Mouse (Mus musculus) 416B (cell line): ENCODE measurements around the gene Dcxr.
"Not testable (repeated sequence)": the region's sequence is repeated elsewhere in the genome, so short reads cannot be mapped to it uniquely, and the experiment has no call there.

Source experiments
- DNase-seq: peaks from one replicate; pipeline ENCODE4 v3.0.0; 2011; ENCODE audit warnings: low read depth

Dcxr gene

DNA sequence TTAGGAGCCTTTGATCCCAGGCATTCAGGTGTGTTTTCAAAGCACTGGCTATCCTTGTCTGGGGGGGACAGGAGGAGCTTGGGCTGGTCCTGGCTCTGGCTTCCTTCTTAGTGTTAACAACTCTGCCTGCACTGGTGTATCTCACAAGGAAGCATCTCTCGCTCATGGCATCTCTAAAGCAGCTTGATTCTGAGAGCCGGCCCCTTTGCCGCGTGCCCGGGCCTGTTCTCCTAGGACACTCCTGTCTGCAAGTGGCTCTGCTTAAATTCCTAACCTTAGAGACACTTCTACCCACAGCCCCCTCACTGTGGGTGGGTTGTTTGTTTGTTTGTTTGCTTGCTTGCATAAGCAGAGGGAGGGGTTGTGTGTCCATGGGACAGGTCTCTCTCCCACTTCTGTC, 19.1 kb downstream of the Dcxr start:
- DNase-seq, result no peak

DNA sequence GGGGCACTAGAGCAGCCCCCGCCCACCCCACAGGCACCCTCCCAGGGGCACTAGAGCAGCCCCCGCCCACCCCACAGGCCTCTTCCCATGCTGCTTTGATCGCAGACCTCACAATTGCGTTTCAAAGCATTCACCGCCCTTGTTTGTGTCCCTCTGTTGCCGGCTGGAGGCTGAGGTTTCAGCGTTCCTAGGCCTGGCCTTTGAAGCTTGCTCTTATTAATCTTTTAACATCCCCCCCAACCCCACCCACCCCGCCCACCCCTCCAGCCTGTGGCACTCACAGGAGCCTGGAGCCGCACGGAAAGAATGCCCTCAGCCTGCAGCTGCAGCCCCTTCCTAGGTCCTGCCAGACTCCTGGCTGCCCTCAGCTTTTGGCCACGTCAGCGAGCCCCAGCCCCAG, 19.9 kb downstream of the Dcxr start:
- DNase-seq, result no peak

DNA sequence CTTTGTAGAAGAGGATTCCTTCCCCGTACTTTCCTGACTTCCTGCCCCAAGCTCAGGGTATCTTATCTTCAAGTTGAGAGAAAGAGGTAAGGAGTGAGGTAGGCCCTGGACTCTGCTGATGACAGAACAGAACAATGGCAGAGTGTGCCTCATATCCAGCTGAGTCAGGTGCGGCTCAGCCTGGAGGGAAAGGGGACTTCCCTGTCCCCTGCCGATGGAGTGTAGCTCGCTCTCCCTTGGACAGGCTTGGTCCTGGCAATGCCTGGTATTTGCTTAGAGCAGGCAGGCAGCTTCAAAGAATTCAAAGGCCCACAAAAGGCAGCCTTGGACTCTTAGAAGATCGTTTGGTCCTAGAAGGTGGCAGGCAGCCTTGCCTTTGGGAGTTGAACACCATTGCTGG, 21.0 kb downstream of the Dcxr start:
- DNase-seq, result no peak

DNA sequence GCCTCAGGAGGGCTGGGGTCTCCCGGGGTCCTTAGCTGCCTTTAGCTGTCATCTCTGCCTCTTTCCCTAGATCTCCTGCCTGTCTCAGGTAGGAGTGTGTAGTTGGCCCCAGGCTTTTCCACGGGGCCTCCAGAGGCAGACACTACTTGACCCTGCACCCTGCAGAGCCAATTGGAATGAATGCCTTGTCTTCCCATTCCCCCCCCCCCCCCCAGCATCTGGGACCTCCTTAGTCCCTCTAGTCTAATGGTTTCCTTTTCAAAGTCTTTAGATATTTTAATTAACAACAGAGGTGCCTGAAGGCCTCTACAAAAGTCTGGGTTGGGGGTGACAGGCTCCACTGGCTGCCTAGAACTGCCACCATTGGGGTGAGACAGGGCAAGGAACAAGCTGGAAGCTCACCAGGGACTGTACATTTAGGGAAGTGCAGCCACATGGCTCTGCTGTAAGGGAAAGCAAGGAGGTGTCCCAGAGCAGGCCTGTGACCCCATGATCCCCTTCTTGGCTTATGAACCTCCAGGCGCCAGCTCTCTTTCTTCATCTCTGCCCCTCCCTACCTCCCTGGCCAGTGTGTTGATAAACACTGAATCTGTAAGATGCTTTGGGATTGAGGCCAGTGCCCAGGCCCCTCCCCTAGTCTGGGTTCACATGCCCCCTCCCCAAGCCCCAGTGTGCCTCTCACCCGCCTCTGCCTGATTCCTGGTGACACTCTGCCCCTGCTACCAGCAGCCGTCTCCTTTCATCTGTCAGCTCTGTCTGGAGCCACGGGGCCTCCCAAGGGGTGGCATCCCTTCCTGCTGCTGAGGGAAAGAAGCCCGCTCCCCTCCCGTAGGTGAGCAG, 22.4 kb downstream of the Dcxr start:
- DNase-seq, result no peak

DNA sequence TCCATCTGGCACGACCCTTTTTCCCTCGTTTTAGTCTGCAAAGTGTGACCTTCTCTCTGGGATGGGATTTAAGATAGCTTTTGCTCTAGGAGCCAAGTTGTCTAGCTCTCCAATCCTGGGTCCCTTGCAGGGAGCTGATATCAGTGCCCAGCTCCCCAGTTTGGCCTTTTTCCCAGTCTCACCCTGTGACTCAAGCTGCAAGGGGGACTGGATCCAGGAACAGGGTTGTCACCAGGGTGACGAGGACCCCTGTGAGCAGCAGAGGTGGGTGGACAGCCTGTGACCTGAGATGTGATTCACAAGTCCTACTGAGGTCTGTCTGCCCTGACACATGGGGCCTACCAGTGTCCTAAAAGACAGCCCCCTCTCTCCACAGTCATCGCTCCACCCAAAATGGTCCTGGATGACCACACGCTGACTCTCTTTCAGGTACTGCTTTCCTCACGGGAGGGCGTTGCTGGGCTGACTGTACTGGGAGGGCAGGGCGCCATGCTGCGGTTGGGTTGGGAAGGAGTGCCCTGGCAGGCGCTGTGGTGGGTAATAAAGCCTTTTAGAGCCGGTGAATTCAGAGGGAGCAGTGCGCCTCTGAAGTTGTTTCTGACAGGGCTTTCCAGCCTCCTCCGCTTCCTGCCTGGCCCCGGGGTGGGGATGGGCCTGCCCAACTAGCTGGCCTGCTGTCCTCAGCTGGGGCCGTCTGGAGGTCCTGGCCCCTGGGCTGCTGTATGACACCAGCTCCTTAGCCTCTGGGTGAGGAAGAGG, 23.2 kb downstream of the Dcxr start:
- no peak for DNase-seq

DNA sequence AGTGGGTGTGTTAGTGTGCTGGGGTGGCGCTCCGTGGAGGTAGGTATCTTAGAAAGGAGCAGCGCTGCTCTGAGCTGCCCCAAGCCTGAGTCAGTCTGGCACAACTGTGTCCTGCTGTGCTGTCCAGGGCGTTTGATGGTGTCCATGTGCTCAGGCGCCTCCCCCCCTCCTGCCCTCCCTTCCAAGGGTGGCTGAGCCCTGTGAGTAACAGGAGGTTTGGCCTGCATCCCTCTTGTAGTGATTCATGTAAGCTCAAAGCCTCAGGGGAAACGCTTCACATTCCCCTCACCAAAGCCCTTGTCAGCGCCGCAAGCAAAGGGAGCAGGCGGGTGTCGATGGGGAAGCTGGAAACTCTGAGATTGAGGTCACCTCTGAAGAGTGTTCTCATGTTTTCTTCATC, 29.3 kb downstream of the Dcxr start:
- no peak for DNase-seq

DNA sequence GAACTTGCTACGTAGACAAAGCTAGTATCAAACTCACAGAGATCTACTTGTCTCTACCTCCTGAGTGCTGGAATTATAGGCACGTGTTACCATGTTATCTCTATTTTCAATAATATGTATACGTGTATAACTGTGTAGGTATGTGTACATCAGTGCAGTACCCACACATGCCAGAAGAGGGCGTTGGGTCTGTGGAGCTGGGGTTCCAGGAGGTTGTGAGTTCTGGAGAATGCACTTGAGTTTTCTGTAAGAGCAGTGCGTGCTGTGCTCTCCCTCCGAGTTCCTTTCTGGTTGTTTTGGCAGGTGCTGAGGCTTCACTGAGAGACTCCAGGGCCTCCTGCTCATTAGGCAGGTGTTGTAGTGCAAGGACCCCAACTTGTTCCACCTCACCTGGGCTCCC, 30.5 kb downstream of the Dcxr start:
- DNase-seq, result no peak

DNA sequence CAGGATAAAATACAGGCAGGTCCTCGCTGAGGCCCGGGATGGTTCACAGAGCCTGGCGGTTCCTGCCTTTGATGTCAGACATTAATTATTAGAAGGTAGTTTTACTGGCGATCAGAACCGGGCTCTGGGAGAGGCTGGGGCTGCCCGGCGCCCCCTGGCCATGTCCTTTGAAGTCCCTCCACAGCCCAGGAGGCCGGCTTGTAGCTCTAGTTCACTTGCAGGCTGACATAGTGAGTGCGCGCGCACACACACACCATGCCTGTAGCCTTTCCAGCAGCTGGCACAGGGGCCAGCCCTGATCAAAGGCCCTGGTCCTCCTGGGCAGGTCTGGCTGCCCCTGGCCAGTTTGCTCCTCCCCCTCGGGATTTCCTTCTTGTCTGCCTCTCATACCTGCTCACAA, 31.4 kb downstream of the Dcxr start:
- no peak for DNase-seq

DNA sequence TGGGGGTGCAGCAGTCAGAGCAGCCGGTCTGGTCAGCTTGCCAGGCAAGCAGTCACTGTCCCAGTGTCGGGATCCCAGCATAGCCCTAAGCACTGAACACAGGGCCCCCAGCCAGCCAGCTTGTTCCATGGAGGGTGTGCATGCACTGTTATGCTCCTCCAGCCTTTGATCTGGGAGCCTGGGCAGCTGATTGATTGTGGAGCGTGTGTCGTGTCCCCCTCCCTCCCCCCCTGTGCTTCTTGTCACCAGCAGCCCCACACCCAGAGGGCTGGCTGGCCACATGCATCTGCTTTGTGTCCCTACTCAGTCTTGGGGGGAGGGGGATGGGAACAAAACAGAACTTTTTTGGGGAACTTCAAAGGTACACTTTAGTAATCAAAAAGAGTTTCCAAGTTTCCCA, 31.9 kb downstream of the Dcxr start:
- DNase-seq, result no peak

DNA sequence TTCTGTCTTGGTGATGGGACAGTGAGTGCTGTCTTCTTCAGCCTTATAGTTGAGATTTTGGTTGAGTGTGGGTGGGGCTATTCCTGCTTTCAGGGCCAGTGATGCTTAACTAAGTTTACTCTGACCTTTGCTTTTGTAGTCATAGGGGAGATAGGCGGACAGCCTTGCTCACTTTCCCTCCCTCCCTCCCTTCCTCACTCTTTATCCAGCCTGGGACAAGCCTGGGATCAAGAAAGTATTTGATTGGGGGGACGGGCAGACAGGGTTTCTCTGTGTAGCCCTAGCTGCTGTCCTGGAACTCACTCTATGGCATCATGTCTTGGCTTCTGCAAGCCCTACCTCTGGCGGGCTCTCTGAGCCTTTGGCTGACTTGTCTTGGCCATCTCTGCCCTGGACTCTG, 33.6 kb downstream of the Dcxr start:
- DNase-seq, result no peak

DNA sequence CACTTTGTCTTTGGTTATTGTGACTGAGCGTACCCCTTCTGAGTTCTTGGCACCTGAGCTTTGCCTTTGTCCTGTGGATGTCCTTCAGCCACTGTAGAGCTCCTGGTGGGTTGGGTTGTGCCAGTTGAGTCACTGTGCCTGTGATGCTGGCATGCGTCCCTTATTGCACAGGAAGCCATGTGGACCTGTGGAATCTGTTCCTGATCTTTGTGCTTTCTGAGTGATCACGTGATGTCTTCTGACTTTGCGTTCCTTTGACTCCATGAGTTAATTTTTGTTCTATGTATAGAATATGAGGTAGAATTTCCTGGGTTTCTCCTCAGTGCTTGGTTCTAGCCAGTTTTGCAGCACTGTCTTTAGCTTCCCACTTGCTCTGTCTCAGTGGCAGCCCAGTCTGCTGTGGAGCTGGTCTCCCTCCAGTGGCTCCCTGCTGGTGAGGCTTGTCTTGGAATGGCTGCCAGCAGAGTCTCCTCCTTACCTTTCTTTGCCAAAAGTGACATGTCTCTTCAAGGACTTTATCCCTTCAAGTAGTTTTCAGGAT, 34.5 kb downstream of the Dcxr start:
- no peak for DNase-seq

DNA sequence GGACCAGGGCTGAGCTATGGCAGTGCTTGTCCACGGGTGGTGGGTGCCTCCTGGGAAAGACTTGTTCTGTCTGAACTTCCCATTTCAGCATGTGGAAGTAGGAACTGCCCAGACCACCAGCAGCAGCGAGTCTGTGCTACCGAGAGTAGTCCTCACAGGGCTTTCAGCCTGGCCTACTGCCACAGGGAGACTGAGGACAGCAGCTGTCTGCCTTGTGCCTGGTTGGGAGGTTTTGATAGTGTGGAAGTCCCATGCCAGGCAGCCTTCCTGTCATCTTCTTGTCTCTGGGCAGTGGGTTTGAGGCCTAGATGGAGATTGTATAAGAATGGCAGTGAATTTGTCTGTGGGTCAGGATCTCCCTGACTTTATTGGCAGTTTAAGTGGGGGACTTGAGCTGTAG, 37.7 kb downstream of the Dcxr start:
- DNase-seq, result no peak

DNA sequence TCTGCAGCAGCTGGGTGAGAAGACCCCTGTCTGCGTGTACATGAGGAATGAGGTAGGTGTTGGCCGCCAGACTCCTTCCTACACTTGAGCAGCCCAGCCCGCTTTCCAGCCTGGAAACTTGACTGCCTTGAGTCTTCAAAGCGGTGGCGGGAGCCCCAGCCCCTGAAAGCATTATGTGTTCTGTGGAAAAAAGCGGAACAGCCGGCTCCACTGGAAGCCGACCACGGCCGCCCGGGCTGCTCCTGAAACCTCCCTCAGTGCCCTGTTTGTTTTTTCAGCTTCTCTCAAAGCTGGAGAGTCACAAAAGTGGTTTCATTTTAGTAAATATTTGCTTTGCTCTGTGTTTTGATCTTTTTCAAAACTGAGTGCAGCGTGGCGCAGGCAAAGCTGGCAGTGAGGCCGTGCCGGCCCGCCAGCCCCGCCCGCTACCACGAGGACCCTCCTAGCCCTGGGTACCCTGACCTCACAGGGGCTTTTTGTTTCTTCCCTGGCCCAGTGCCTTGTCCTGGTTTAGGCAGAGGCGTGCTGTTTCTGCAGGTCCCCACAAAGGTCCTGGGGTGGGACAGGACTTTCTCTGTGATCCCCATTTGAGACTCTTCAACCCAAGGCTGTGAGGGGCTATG, 40.3 kb downstream of the Dcxr start:
- DNase-seq, result no peak

DNA sequence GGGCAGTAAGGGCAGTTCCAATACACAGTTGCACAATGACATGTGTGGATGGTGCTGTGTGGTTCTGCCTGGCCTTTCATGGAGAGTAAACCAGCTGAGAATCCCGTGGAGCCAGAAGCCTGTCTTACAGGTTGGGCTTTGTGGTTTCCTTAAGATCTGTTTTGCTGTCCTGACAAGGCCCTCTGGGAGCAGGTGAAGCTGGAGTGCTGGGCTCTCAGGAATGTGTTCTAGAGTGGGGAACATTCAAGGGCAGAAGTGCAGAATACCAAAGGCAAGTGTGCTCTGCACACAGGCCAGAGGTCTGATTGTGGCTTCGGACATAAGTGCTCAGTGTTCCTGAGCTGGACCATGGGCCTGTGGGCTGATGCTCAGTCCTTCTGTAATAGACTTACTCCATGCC, 42.4 kb downstream of the Dcxr start:
- DNase-seq, result no peak

DNA sequence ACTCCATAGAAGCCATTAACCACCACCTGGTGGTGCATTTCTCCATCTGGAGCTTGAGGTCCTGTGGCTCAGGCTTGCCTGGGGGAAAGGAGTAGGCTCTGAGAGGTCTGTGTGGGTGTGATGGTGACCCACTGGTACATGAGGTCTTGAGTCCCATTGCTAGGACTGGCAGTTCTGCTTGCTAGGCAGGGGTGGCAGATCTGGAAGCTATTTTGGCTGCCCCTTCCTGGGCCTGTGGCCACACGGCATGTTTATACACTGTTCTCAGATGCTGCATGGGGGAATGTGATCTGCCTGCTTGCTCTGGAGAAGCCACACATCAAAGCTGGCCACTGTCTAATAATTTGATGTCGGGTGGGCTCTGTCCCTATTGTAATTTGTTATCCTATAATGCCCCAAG, 43.0 kb downstream of the Dcxr start:
- DNase-seq, result no peak

DNA sequence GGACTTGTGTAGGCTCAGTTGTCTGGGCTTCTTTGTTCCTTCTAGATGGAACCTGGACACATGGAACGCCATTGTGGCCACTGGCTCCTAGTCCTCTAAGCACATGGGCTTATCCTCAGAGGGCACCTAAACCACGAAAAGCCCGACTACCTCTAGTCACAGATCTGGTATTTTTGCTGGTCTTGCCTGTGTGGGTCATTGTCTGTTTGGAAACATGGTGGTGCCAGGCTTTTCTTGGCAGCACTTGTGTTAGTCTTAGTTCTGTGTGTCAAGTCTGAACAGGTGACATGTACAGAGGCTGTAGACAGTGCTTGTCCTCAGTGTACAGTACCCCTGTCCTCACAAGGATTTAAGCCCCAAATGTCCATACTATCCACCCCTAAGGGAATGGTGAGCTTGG, 43.5 kb downstream of the Dcxr start:
- DNase-seq, result no peak

DNA sequence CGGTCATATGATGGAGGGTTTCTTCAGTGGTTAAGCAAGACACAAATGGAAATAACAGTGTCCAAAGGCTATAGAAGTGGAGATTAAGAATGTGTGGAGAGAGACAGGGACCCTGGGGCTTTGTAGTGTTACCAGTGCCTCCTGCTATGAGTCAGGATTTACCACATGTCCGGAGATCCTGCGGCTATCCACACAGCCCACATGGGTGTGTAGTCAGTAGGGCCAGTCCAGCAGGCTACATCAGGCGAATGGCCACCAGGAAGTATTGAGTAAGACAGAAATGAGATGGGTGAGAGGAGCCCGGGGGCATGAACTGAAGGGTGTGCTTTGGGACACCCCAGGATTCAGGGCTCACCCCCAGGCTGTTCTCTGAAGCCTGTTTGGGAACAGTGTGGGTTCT, 44.4 kb downstream of the Dcxr start:
- peak; percentile 86 for DNase-seq

DNA sequence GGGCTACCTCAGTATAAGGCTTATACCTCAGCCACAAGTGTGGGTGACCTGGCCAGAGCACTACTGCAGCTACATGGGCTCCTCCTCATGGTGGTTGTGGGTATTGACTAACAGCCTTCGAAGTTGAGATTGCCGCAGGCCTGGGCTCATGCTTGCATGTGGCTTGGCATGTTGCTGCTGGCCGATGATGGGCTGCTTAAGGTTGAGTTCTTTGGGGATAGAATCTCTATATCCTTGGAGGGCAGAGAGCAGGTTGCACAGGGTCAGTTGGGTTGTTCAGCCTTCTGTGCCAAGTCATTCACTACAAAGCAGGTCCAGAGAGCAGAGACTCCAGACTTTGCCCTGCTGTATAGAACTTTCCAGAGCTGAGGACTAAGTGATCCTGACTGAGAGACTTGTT, 47.2 kb downstream of the Dcxr start:
- peak; percentile 66 for DNase-seq

DNA sequence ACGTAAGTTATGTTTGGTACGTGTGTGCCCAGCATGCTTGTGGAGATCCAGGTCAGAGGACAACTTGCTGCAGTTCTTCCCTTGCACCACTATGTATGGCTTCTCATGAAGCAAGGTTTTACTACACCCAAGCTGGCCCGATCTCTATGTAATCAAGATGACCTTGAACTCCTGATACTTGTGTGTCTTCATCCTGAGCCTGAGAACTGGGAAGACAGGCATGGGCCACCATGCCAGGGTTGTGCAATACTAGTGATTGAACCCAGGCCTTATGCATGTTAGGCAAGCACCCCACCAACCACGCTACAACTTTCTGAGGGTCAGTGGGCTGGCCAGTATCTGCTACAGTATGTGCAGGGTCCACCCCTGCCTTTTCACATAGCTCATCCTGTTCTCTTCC, 50.1 kb downstream of the Dcxr start:
- peak; percentile 76 for DNase-seq

DNA sequence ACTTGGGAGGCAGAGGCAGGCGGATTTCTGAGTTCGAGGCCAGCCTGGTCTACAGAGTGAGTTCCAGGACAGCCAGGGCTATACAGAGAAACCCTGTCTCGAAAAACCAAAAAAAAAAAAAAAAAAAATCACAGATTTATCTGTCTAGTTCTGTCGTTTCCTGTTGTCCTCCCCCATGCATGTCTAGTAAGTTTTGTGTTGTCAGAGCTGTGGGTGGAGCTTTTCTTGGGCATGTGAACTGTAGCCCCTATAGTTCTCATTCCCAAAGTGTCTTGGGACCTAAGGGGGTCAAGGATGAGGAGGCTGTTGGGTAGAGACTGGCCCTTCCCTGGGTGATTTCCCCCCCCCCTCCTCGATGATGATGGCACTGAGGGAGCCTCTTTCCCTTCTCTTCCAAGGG, 51.2 kb downstream of the Dcxr start:
- DNase-seq, result not testable (repeated sequence)
